28 mouse cellular contexts compared by ENCODE assay signal in genomic region chr16:34324735-34325134, GRCm38 (mm10).
DNase-seq lines count a peak whose midpoint lies in the region; ATAC-seq and TF ChIP-seq lines count a peak whose summit lies in the region.
"Had no signal": no experiment of that assay in that cellular context is flagged by ENCODE, and none has a peak within 500 bp of the region (broad histone marks: within the 10 kb centered on the region; RNA-seq: fewer than 3 reads in every experiment).

No protein-coding gene starts in this region.

- TF ChIP-seq POLR2A in kidney, adult 2 months (IDR thresholded peaks at IDR 0.05; ENCODE audit: low read depth, low read length) = no peak

- H3K4me1 ChIP-seq in kidney, embryonic 15.5 days = peaks cover 13% of the 10 kb centered on the region; the same call in 1 of the 2 replicates
- peaks cover 23% of the 10 kb centered on the region for H3K4me1 ChIP-seq in kidney, adult 2 months (ENCODE audit: control insufficient read depth, insufficient read depth, low read length)
- 0 out of 2 replicates have a peak, but pooled peaks cover 6% of the 10 kb centered on the region for H3K4me1 ChIP-seq in kidney, postnatal 0 days (replicated peaks; ENCODE audit: insufficient read depth, low read length)
- H3K4me1 ChIP-seq in forebrain, embryonic 12.5 days = peaks cover 28% of the 10 kb centered on the region
- H3K4me1 ChIP-seq: stomach, embryonic 15.5 days had no signal

- no peak overlapping the region for H3K9ac ChIP-seq in kidney, embryonic 15.5 days
- H3K9ac ChIP-seq in kidney, postnatal 0 days (ENCODE audit: low read depth, low read length) = no peak overlapping the region
- H3K9ac ChIP-seq in forebrain, embryonic 12.5 days = no peak overlapping the region
- H3K9ac ChIP-seq: embryonic facial prominence, embryonic 15.5 days; forebrain, embryonic 13.5 days; heart, embryonic 13.5 days; hindbrain, embryonic 14.5 days; stomach, embryonic 15.5 days had no signal

- no peak for ATAC-seq in cerebellum, adult (ENCODE audit: insufficient number of reproducible peaks, low FRiP score, low TSS enrichment)
- no peak for ATAC-seq in kidney, embryonic 15.5 days (replicated peaks; ENCODE audit: low FRiP score)
- ATAC-seq in kidney, postnatal 0 days (replicated peaks; ENCODE audit: low FRiP score, low read depth) = peak; percentile 58
- ATAC-seq in forebrain, embryonic 12.5 days (ENCODE audit: low FRiP score) = no peak
- no peak for ATAC-seq in megakaryocyte-erythroid progenitor cell, adult 5-6 weeks (replicated peaks; ENCODE audit: low FRiP score, low TSS enrichment, poor library complexity, severe bottlenecking)
- ATAC-seq: forebrain, embryonic 13.5 days; intestine, postnatal 0 days; lung, postnatal 0 days had no signal

- no peak for TF ChIP-seq CTCF in kidney, adult 2 months (conservative IDR thresholded peaks at IDR 0.05; ENCODE audit: insufficient read depth, insufficient read length, low read depth, low read length)
- no peak for TF ChIP-seq CTCF in kidney, postnatal 0 days (IDR thresholded peaks at IDR 0.05; ENCODE audit: low read depth)

- peak; percentile 33 for DNase-seq in cerebellum, adult 9-11 months
- peak; percentile 66 for DNase-seq in kidney, adult 18-20 months
- peak; percentile 81 for DNase-seq in kidney, adult 2 months
- DNase-seq in kidney, postnatal 0 days (ENCODE audit: low spot score) = no peak
- DNase-seq: adrenal gland, adult 8-10 months; gastrocnemius, postnatal 36 days; heart, postnatal 10 days; layer of hippocampus, postnatal 36 days; left cerebral cortex, postnatal 4 days; lung, adult 18-20 months; lung, postnatal 4 days; midbrain, embryonic 14.5 days; retina, postnatal 1 day; right cerebral cortex, postnatal 14 days; thymus, postnatal 36 days had no signal

- WGBS in kidney, embryonic 15.5 days = 74% methylated on average over 3 of the region's 3 CpGs
- WGBS in kidney, adult 2 months = 45% methylated on average over 3 of the region's 3 CpGs
- WGBS in kidney, postnatal 0 days = 68% methylated on average over 3 of the region's 3 CpGs
- 88% methylated on average over 3 of the region's 3 CpGs for WGBS in forebrain, embryonic 12.5 days

- no peaks in the 10 kb centered on the region for H3K9me3 ChIP-seq in kidney, embryonic 15.5 days (replicated peaks)
- no peaks in the 10 kb centered on the region for H3K9me3 ChIP-seq in kidney, postnatal 0 days (replicated peaks; ENCODE audit: low read length)
- H3K9me3 ChIP-seq in forebrain, embryonic 12.5 days = no peaks in the 10 kb centered on the region
- H3K9me3 ChIP-seq: embryonic facial prominence, embryonic 10.5 days; embryonic facial prominence, embryonic 15.5 days; forebrain, embryonic 13.5 days; G1E; heart, embryonic 13.5 days; stomach, embryonic 15.5 days had no signal

- no peak overlapping the region for H3K4me2 ChIP-seq in kidney, embryonic 15.5 days
- H3K4me2 ChIP-seq in kidney, postnatal 0 days (ENCODE audit: low read length) = no peak overlapping the region
- no peak overlapping the region for H3K4me2 ChIP-seq in forebrain, embryonic 12.5 days
- H3K4me2 ChIP-seq: embryonic facial prominence, embryonic 15.5 days; forebrain, embryonic 13.5 days; heart, embryonic 13.5 days; hindbrain, embryonic 14.5 days; stomach, embryonic 15.5 days had no signal

- H3K36me3 ChIP-seq in kidney, embryonic 15.5 days = no peaks in the 10 kb centered on the region
- no peaks in the 10 kb centered on the region for H3K36me3 ChIP-seq in kidney, adult 2 months (ENCODE audit: control insufficient read depth, insufficient read depth, low read length)
- H3K36me3 ChIP-seq in kidney, postnatal 0 days (ENCODE audit: insufficient read depth, low read length) = no peaks in the 10 kb centered on the region
- H3K36me3 ChIP-seq in forebrain, embryonic 12.5 days (replicated peaks) = no peaks in the 10 kb centered on the region; the same call in none of the 2 replicates
- H3K36me3 ChIP-seq: embryonic facial prominence, embryonic 15.5 days; G1E; heart, embryonic 13.5 days; stomach, embryonic 15.5 days had no signal

- no peak overlapping the region for H3K27ac ChIP-seq in kidney, embryonic 15.5 days
- H3K27ac ChIP-seq in kidney, adult 2 months (ENCODE audit: insufficient read depth, low read depth, low read length) = peak overlapping the region; percentile 22
- no peak overlapping the region for H3K27ac ChIP-seq in kidney, postnatal 0 days
- H3K27ac ChIP-seq in forebrain, embryonic 12.5 days = no peak overlapping the region
- H3K27ac ChIP-seq: embryonic facial prominence, embryonic 10.5 days; embryonic facial prominence, embryonic 15.5 days; forebrain, embryonic 13.5 days; heart, embryonic 13.5 days; hindbrain, embryonic 14.5 days; stomach, embryonic 15.5 days had no signal

- H3K4me3 ChIP-seq in kidney, embryonic 15.5 days (replicated peaks) = no peak overlapping the region
- no peak overlapping the region for H3K4me3 ChIP-seq in kidney, adult 2 months (ENCODE audit: insufficient read depth, low read depth, low read length)
- no peak overlapping the region for H3K4me3 ChIP-seq in kidney, postnatal 0 days (replicated peaks; ENCODE audit: low read depth, low read length)
- no peak overlapping the region for H3K4me3 ChIP-seq in forebrain, embryonic 12.5 days (replicated peaks)
- H3K4me3 ChIP-seq: embryonic facial prominence, embryonic 10.5 days; embryonic facial prominence, embryonic 15.5 days; forebrain, embryonic 13.5 days; heart, embryonic 13.5 days; stomach, embryonic 15.5 days had no signal

- H3K27me3 ChIP-seq in kidney, embryonic 15.5 days = no peaks in the 10 kb centered on the region
- no peaks in the 10 kb centered on the region for H3K27me3 ChIP-seq in kidney, adult 2 months (replicated peaks; ENCODE audit: control insufficient read depth, insufficient read depth, low read length)
- no peaks in the 10 kb centered on the region for H3K27me3 ChIP-seq in kidney, postnatal 0 days (ENCODE audit: insufficient read depth, low read length)
- H3K27me3 ChIP-seq in forebrain, embryonic 12.5 days = no peaks in the 10 kb centered on the region
- H3K27me3 ChIP-seq: embryonic facial prominence, embryonic 15.5 days; forebrain, embryonic 13.5 days; heart, embryonic 13.5 days; stomach, embryonic 15.5 days had no signal
